Mouse (Mus musculus) neural tube, embryonic 12.5 days (tissue): ENCODE data around the gene H2bfm. TPM values are rescaled to one million over a fixed set of nuclear protein-coding genes. Genes with fewer than 3 reads are reported as not detected.

Experiments used
- polyA plus RNA-seq: library from polyadenylated mRNA; unstranded; fragments of >200 nt; fragmentation: Nextera tagmentation; extraction: Ambion mirVana; gene quantifications from 2 replicates; pipeline ENCODE4 v1.2.1, GENCODE M21; 2016

H2bfm gene
- polyA plus RNA-seq, 1 experiment from 2014 or later = not detected

Other genes starting within 250 kb of the H2bfm start
- gene Tceal1, start 219.3 kb upstream of the H2bfm start, polyA plus RNA-seq = 12.0 and 12.2 TPM in 2 replicates
- gene Morf4l2, start 183.6 kb upstream of the H2bfm start, polyA plus RNA-seq = 531 and 541 TPM in 2 replicates
- 0.13 and 0.22 TPM in 2 replicates for gene Glra4, start 147.2 kb upstream of the H2bfm start, polyA plus RNA-seq
- gene Plp1, start 104.7 kb upstream of the H2bfm start, polyA plus RNA-seq = 32.7 and 39.4 TPM in 2 replicates
- 8.4 and 10.5 TPM in 2 replicates for gene Rab9b, start 58.6 kb upstream of the H2bfm start, polyA plus RNA-seq
- gene Tmsb15b2, start 48.2 kb downstream of the H2bfm start, polyA plus RNA-seq = 81.4 and 93.4 TPM in 2 replicates
- gene Tmsb15l, start 49.5 kb downstream of the H2bfm start, polyA plus RNA-seq = 8.6 and 10.2 TPM in 2 replicates
- gene Tmsb15b1, start 49.5 kb downstream of the H2bfm start, polyA plus RNA-seq = 26.5 and 31.5 TPM in 2 replicates
- gene Zcchc18, start 65.8 kb downstream of the H2bfm start, polyA plus RNA-seq = 129 and 142 TPM in 2 replicates
- 12.9 and 14.7 TPM in 2 replicates for gene Slc25a53, start 111.0 kb downstream of the H2bfm start, polyA plus RNA-seq
- gene Fam199x, start 122.3 kb downstream of the H2bfm start, polyA plus RNA-seq = 9.8 and 10.2 TPM in 2 replicates
- gene Esx1, start 194.8 kb downstream of the H2bfm start, polyA plus RNA-seq = not detected in 2 replicates